Mouse (Mus musculus): ENCODE data around the gene Plvap.
"Not testable (repeated sequence)": the region's sequence is repeated elsewhere in the genome, so short reads cannot be mapped to it uniquely, and the experiment has no call there.

Plvap gene

GRCm38 (mm10) chr8:71526272-71526671 lies 14.7 kb upstream of the Plvap start:
- no peak for DNase-seq (ENCODE audit: low spot score)

GRCm38 (mm10) chr8:71525226-71526050 lies 13.9 kb upstream of the Plvap start, which contains the start of gene Ccdc194:
Gene Ccdc194 (minus strand): TSS chr8:71525711.
- DNase-seq (ENCODE audit: low spot score), result no peak

DNA sequence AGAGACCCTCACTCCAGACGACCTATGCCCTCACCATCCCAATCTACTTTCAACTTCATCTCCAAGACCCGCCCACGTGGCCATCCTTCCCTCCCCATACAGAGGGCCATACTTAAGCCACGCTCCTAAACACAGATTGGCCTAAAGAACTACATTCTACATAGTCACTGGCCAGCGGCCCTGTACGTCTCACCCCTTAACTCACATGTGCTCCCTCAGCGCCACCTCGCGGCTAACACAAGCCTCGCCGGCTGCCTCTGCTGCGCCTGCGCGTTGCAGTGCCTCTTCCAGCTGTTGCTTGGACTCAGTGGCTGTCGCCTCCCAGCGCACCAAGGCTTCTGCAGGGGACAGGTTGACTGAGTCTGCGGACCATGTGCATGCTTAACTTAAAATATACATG lies 10.1 kb upstream of the Plvap start:
- peak; percentile 80 for DNase-seq (ENCODE audit: low spot score)

DNA sequence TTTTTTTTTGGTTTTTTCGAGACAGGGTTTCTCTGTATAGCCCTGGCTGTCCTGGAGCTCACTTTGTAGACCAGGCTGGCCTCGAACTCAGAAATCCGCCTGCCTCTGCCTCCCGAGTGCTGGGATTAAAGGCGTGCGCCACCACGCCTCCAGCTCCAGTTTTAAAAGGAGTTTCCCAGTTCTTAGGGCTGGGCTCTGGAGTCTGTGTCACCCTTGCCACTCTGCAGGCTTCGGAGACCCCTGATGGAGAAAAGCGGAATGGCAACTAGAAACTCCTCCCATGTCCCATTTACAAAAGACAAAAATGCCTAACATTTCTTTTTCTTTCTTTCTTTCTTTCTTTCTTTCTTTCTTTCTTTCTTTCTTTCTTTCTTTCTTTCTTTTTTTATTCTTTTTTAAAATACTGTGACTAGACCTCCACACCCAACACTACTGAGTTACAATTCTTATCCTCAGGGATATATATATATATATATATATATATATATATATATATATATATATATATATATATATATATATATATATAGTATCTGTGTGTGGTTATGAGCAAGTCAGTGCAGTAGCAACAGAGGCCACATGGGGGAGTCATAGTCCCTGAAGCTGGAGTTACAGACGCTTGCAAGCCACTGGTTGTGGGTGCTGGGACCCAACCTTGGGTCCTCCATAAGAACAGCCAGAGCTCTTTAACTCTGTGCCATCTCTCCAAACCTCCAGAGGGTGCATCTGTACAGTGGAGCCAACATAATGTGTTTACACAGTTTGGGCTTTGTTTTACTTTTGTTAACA lies 7.7 kb upstream of the Plvap start:
- not testable (repeated sequence) for DNase-seq (ENCODE audit: low spot score)

GRCm38 (mm10) chr8:71516786-71517185 lies 5.2 kb upstream of the Plvap start:
- DNase-seq (ENCODE audit: low spot score), result no peak

DNA sequence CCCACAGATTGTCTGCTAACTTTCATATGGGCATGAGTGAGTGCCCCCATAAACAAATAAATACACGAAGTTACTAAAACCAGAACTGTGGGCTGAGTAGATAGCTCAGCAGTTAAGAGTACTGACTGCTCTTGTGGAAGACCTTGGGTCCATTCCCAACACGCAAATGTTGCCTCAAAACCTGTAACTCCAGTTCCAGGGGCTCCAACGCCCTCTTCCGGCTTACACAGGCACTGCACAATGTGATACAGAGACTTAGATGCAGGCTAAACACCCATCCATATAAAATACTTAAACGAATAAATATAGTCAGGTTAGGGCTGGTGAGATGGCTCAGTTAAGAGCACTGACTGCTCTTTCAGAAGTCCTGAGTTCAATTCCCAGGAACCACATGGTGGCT lies 3.5 kb upstream of the Plvap start:
- no peak for DNase-seq (ENCODE audit: low spot score)

DNA sequence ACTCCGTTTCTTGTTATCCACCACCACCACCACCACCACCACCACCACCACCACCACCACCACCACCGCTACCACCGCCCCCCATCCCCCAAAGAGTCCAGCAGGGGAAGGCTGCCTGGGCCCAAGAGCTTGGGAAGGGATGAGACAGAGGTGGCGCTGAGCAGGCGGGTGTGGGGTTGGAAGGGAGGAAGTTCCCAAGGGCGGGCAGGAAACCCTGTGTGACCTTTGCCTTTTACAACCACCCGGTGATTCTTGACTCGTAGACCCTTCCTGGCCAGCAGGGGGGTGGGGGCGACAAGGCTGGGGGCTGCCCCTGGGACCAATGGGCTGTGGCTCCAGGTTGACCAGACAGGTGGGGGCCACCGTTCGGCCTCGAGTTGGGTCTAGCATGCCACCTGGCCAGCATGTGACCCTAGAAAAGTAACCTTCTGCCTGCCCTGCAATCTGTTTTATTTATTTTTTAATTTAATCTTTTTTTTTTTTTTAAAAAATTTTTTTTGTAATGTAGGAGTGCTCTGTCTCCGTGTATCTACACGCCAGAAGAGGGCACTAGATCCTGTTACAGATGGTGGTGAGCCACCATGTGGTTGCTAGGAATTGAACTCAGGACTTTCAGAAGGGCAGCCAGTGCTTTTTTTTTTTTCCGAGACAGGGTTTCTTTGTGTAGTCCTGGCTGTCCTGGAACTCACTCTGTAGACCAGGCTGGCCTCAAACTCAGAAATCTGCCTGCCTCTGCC lies 1.6 kb upstream of the Plvap start:
- no peak for DNase-seq (ENCODE audit: low spot score)

GRCm38 (mm10) chr8:71509316-71509715 lies 2.2 kb downstream of the Plvap start:
- DNase-seq (ENCODE audit: low spot score), result no peak

DNA sequence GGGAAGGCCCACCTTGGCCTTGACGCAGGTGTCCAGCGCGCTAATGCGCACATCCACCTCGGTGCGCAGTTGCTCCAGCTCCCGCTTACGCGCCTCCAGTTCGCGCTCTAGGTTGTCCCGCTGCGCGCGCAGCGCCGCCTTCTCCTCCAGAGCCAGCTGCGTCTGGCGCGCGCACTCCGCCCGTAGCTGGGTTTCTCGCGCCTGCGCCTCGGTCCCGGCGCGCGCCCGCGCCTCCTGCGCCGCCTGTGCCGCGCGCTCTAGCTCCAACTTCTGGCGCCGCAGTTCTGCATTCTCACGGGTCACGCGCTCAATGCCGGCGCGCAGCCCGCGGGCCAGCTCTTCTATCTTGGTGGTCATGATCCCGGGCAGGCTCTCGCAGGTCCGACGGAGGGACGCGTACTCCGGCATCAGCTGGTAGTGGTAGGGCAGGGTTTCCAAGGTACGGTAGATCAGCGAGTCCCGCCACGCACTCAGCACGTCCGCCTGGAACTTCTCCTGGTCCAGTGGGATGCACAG lies 3.9 kb downstream of the Plvap start:
- DNase-seq (ENCODE audit: low spot score), result no peak

GRCm38 (mm10) chr8:71505979-71506378 lies 5.6 kb downstream of the Plvap start:
- no peak for DNase-seq (ENCODE audit: low spot score)

DNA sequence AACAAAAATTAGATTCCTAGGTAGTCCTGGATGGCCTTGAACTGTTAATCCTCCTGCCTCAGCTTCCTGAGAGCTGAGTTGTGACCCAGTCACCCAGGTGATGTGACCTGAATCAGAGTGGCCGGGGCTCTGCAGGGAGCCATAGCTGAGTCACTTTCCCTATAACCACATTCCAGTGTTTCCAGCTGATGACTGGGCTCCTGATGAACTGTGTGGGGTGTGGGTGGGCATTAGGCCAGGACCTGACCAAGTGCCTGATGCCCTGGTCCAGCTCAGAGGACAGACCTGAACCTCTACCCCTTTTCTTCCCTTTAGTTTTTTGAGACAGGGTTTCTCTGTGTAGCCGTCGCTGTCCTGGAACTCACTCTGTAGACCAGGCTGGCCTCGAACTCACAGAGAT lies 6.2 kb downstream of the Plvap start:
- DNase-seq (ENCODE audit: low spot score), result no peak

- DNase-seq (ENCODE audit: low spot score), result no peak
These were observed 7.2 kb downstream of the Plvap start for GRCm38 (mm10) chr8:71504349-71504748.

DNA sequence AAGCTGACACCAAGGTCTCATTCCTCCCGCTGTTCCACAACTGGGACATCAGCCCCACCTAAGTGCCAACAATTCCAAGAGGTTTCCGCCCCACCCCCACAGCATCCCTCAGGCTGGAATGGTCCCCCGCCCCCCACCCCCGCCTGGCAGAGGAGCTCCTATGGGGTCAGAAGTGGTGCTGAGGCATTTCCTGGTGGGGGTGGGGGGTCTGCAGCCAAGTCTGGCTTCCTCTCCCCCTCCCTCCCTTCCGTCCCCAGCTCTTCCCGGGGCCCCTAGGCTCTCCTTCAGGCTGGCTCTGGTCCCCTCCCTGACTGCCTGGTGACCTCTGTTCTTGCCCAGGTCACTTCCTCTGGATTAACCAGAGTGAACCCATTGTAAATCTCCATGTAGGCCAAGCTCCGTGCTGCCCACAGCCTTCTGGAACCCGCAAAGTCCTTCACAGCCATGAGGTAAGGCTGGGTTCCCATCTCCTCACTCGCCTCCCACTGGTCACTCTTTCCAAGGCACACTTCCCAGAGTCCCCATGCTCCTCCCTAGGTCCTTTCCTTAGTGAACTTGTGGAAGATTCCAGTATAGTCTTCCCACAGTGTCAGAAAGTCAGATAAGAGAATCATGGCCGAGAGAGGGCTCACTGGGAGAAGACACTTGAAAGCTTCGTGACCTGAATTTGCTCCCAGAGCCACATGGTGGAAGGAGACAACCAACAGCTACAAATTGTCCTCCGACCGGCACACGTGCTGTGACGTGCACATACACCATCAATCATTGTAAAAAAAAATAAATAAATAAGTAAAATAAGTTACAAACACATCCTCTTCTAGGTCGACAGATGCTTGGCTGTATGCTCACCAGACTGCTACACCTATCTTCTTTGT lies 12.5 kb downstream of the Plvap start:
- no peak for DNase-seq (ENCODE audit: low spot score)

GRCm38 (mm10) chr8:71497881-71498501 lies 13.6 kb downstream of the Plvap start:
- DNase-seq (ENCODE audit: low spot score), result no peak

DNA sequence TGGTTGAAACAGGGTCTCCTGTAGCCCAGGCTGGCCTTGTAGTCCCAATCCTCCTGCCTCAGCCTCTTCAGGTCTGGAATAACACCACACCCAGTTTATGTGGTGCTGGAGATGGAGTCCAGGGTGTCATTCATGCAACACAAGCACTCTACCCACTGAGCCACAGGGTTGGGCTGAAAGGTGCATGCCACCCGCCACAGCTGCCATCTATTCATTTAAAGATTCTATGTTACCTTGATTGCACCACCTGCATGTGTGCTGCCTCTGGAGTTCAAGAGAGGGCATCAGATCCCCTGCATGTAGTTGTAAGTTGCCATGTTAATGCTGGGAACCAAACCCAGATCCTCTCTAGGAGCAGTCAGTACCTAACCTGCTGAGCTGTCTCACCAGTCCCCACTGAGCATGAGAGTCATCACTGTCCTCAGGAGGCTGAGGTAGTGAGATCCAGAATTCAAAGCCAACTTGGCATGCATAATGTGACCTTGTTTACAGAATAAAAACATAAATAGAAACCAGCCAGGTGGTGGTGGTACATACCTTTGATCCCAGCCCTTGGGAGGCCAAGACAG lies 14.4 kb downstream of the Plvap start:
- DNase-seq (ENCODE audit: low spot score), result no peak

- no peak for DNase-seq (ENCODE audit: low spot score)
These were observed 15.1 kb downstream of the Plvap start for GRCm38 (mm10) chr8:71496481-71496880.

- DNase-seq (ENCODE audit: low spot score), result no peak
These were observed 15.7 kb downstream of the Plvap start for GRCm38 (mm10) chr8:71495811-71496210.

GRCm38 (mm10) chr8:71495039-71495438 lies 16.5 kb downstream of the Plvap start:
- DNase-seq (ENCODE audit: low spot score), result peak; percentile 57

- DNase-seq (ENCODE audit: low spot score), result peak; percentile 82
These were observed 23.1 kb downstream of the Plvap start for GRCm38 (mm10) chr8:71488454-71488853.

DNA sequence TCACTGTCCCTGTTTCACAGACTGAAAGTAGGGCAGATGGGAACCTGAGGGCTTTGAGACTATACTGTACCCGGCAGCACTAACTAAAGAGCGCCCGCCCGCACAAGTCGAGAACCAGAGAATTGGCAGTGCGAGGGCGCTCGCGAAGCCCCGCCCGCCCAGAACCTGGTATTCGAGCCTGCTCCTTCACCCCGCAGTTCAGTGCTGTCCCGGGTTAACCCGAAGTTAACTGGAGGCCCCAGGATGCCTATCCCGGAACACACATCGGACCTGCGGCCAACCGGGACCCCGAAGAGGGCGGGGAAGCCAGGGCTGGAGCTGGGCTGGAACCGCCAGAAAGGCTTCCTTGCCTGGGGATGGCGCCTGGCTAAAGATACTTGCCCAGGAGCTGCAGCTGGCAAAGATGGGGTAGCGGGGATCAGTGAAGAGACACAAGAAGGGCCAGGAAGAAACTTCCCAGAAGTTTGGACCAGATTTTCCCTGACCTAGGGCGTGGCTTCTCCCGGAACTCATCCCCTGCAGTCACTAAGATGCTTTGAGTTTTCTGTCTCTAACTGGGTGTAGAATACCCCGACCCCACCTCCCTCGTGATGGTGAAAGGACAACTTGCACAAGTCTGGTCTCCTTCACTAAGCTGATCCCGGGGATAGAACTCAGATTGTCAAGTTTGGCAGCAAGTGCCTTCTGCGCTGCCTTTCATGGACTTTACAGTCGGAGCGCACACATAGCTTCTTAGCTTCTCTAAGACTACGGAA lies 23.7 kb downstream of the Plvap start, which contains the start of gene Gtpbp3:
Gene Gtpbp3 (plus strand): TSS at position 413 of the 755 bp plus-strand sequence.
- peak; percentile 66 for DNase-seq (ENCODE audit: low spot score)
